8 mouse cellular contexts compared by ENCODE assay signal in the genomic region with DNA sequence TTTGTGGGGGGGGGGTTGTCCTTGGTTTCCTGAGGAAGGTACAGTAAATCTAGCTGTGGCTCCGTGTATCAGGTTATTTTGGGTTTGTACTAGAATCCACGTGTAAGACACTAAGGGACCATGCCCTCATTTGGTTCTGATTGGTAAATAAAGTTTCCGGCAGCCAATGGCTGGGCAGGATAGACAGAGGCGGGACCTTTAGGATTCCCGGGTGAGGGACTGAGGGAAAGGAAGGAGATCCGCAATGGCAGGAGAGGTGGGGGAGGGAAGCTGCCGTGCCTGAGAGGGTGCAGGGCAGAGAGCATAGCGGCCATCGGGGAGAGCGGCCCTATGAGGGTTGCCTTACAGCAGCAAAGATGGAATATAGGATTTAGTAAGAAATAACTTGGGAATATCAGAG. TPM values are rescaled to one million over a fixed set of nuclear protein-coding genes. Genes with fewer than 3 reads are reported as not detected.
DNase-seq lines count a peak whose midpoint lies in the region; ATAC-seq lines count a peak whose summit lies in the region.

No protein-coding gene starts in this region.

- H3K36me3 ChIP-seq in limb, embryonic 11.5 days (ENCODE audit: control insufficient read depth, insufficient read depth, low read length), result peaks cover 6% of the 10 kb centered on the region; the same call in 1 of the 2 replicates
- H3K36me3 ChIP-seq in midbrain, embryonic 13.5 days, result peaks cover 23% of the 10 kb centered on the region

- no peak overlapping the region for H3K9ac ChIP-seq in limb, embryonic 11.5 days (ENCODE audit: low read length)
- no peak overlapping the region for H3K9ac ChIP-seq in midbrain, embryonic 13.5 days (replicated peaks)

- no peaks in the 10 kb centered on the region for H3K27me3 ChIP-seq in limb, embryonic 11.5 days (ENCODE audit: control insufficient read depth, insufficient read depth, low read length)
- H3K27me3 ChIP-seq in midbrain, embryonic 13.5 days, result no peaks in the 10 kb centered on the region

- 18% methylated on average over 10 of the region's 10 CpGs for WGBS in limb, embryonic 11.5 days
- 19% methylated on average over 10 of the region's 10 CpGs for WGBS in midbrain, embryonic 13.5 days

- H3K4me2 ChIP-seq in limb, embryonic 11.5 days (ENCODE audit: low read depth, severe bottlenecking), result no peak overlapping the region
- peak overlapping the region; percentile 1 for H3K4me2 ChIP-seq in midbrain, embryonic 13.5 days (replicated peaks)

- H3K4me3 ChIP-seq in limb, embryonic 11.5 days (ENCODE audit: low read depth, low read length), result no peak overlapping the region
- H3K4me3 ChIP-seq in midbrain, embryonic 13.5 days (replicated peaks), result no peak overlapping the region

- H3K27ac ChIP-seq in limb, embryonic 11.5 days (replicated peaks; ENCODE audit: low read depth, low read length), result no peak overlapping the region
- H3K27ac ChIP-seq in midbrain, embryonic 13.5 days, result no peak overlapping the region

- ATAC-seq in limb, embryonic 11.5 days (ENCODE audit: insufficient number of reproducible peaks, low FRiP score, low TSS enrichment, low read depth), result no peak
- 0 out of 2 replicates have a peak, but pooled peaks have one; percentile 21 for ATAC-seq in midbrain, embryonic 13.5 days

- H3K9me3 ChIP-seq in limb, embryonic 11.5 days (ENCODE audit: control insufficient read depth, low read length), result no peaks in the 10 kb centered on the region
- no peaks in the 10 kb centered on the region for H3K9me3 ChIP-seq in midbrain, embryonic 13.5 days

- 0 out of 2 replicates have a peak, but pooled peaks cover 6% of the 10 kb centered on the region for H3K4me1 ChIP-seq in limb, embryonic 11.5 days (ENCODE audit: control insufficient read depth, insufficient read depth, low read length)
- H3K4me1 ChIP-seq in midbrain, embryonic 13.5 days (replicated peaks), result peaks cover 36% of the 10 kb centered on the region

- peak; percentile 44 to 70 for DNase-seq in adrenal gland, adult (ENCODE audit: inconsistent age in 2 of 2, low spot score in 1 of 2)
- no peak for DNase-seq in adrenal gland, postnatal 4 days (ENCODE audit: low spot score in 2 of 2)
- DNase-seq in embryo, embryonic 10 days (ENCODE audit: low spot score), result peak; percentile 56
- peak; percentile 63 for DNase-seq in heart, postnatal 4 days
- DNase-seq in limb, embryonic 11.5 days (ENCODE audit: low spot score), result peak; percentile 36
- no peak for DNase-seq in spleen, postnatal 4 days (ENCODE audit: low spot score in 2 of 2)
- no peak for DNase-seq in urinary bladder, postnatal 36 days (ENCODE audit: low spot score in 2 of 2)

RNA-seq across cellular contexts. Expression of a gene that starts 39.9 kb away (rescaled TPM):
- 100 to 1,000 TPM; 104 to 117 TPM for total RNA-seq in adrenal gland, postnatal 4 days (2021)
- 100 to 1,000 TPM; 130 to 142 TPM for total RNA-seq in heart, postnatal 4 days (2021)
- 306 and 319 TPM in 2 replicates for polyA plus RNA-seq in limb, embryonic 11.5 days (2014; fragmentation: Nextera tagmentation; extraction: Ambion mirVana)
- 232 and 248 TPM in 2 replicates for polyA plus RNA-seq in midbrain, embryonic 13.5 days (2015; fragmentation: Nextera tagmentation; extraction: Ambion mirVana)

Comparison
In these comparisons a context has a peak if more than half of its experiments do, and no peak if none do; other contexts are left out.
1. DNase-seq: peak in adrenal gland, adult (2 of 2), embryo, embryonic 10 days (single experiment), heart, postnatal 4 days (single experiment) and limb, embryonic 11.5 days (single experiment); none in adrenal gland, postnatal 4 days (0 of 2), spleen, postnatal 4 days (0 of 2) and urinary bladder, postnatal 36 days (0 of 2).